19 mouse cellular contexts compared by ENCODE assay signal in genomic region chr19:53751420-53752185, GRCm38 (mm10).
DNase-seq lines count a peak whose midpoint lies in the region; ATAC-seq lines count a peak whose summit lies in the region.
"Had no signal": no experiment of that assay in that cellular context is flagged by ENCODE, and none has a peak within 500 bp of the region (broad histone marks: within the 10 kb centered on the region; RNA-seq: fewer than 3 reads in every experiment).

No protein-coding gene starts in this region.

- WGBS in midbrain, embryonic 11.5 days: 81% methylated on average over 22 of the region's 22 CpGs
- 80% methylated on average over 22 of the region's 22 CpGs for WGBS in midbrain, embryonic 10.5 days
- 56% methylated on average over 22 of the region's 22 CpGs for WGBS in heart, embryonic 11.5 days (ENCODE audit: insufficient replicate concordance)

- no peak overlapping the region for H3K27ac ChIP-seq in midbrain, embryonic 11.5 days (ENCODE audit: low read depth, low read length)
- H3K27ac ChIP-seq in midbrain, embryonic 10.5 days (replicated peaks): no peak overlapping the region
- H3K27ac ChIP-seq in heart, embryonic 11.5 days (ENCODE audit: low read depth, low read length): 0 out of 2 replicates have a peak overlapping the region, but pooled peaks have one; percentile 3
- H3K27ac ChIP-seq: embryonic facial prominence, embryonic 13.5 days; forebrain, embryonic 10.5 days; hindbrain, embryonic 14.5 days; lung, embryonic 15.5 days; neural tube, embryonic 15.5 days had no signal

- no peak for ATAC-seq in midbrain, embryonic 11.5 days (ENCODE audit: low FRiP score)
- no peak for ATAC-seq in heart, embryonic 11.5 days (replicated peaks; ENCODE audit: insufficient number of reproducible peaks, low FRiP score, low TSS enrichment)
- ATAC-seq: activated CD4-positive, CD25-positive, alpha-beta regulatory T cell, adult 4 months; intestine, postnatal 0 days had no signal

- H3K4me2 ChIP-seq in midbrain, embryonic 11.5 days: no peak overlapping the region
- H3K4me2 ChIP-seq in heart, embryonic 11.5 days: no peak overlapping the region
- H3K4me2 ChIP-seq: embryonic facial prominence, embryonic 13.5 days; hindbrain, embryonic 14.5 days; lung, embryonic 15.5 days; neural tube, embryonic 15.5 days had no signal

- no peak overlapping the region for H3K4me3 ChIP-seq in midbrain, embryonic 11.5 days (ENCODE audit: low read depth, low read length)
- H3K4me3 ChIP-seq in midbrain, embryonic 10.5 days: no peak overlapping the region
- H3K4me3 ChIP-seq in heart, embryonic 11.5 days (ENCODE audit: low read depth, low read length): no peak overlapping the region
- H3K4me3 ChIP-seq: embryonic facial prominence, embryonic 13.5 days; forebrain, embryonic 10.5 days; lung, embryonic 15.5 days; neural tube, embryonic 15.5 days had no signal

- no peaks in the 10 kb centered on the region for H3K9me3 ChIP-seq in midbrain, embryonic 11.5 days (ENCODE audit: control insufficient read depth, low read length)
- H3K9me3 ChIP-seq in midbrain, embryonic 10.5 days (replicated peaks): no peaks in the 10 kb centered on the region; the same call in 1 of the 2 replicates
- peaks cover 3% of the 10 kb centered on the region; the same call in 1 of the 2 replicates for H3K9me3 ChIP-seq in heart, embryonic 11.5 days (replicated peaks; ENCODE audit: control insufficient read depth, low read length)
- H3K9me3 ChIP-seq: embryonic facial prominence, embryonic 13.5 days; lung, embryonic 15.5 days; neural tube, embryonic 15.5 days had no signal

- no peak overlapping the region for H3K9ac ChIP-seq in midbrain, embryonic 11.5 days (ENCODE audit: low read length)
- H3K9ac ChIP-seq in heart, embryonic 11.5 days (ENCODE audit: low read depth, low read length): no peak overlapping the region
- H3K9ac ChIP-seq: embryonic facial prominence, embryonic 13.5 days; hindbrain, embryonic 14.5 days; lung, embryonic 15.5 days; neural tube, embryonic 15.5 days had no signal

- DNase-seq in gastrocnemius, postnatal 25 days: peak; percentile 28
- DNase-seq in gastrocnemius, postnatal 36 days: no peak
- peak; percentile 72 for DNase-seq in midbrain, embryonic 11.5 days (ENCODE audit: low spot score, missing footprints)
- no peak for DNase-seq in midbrain, embryonic 10.5 days (ENCODE audit: low spot score)
- DNase-seq in retina, embryonic 14.5 days (ENCODE audit: low spot score): no peak
- no peak for DNase-seq in cerebellum, adult 11 months
- DNase-seq: cerebellum, adult 18-20 months; kidney, postnatal 14 days; liver; right cerebral cortex, postnatal 14 days; thymus, adult 18-20 months had no signal

- no peaks in the 10 kb centered on the region for H3K4me1 ChIP-seq in midbrain, embryonic 11.5 days (ENCODE audit: control insufficient read depth, insufficient read depth, low read length)
- H3K4me1 ChIP-seq in midbrain, embryonic 10.5 days: peaks cover 5% of the 10 kb centered on the region; the same call in 1 of the 2 replicates
- H3K4me1 ChIP-seq in heart, embryonic 11.5 days (ENCODE audit: control insufficient read depth, insufficient read depth, low read length): peaks cover 8% of the 10 kb centered on the region
- H3K4me1 ChIP-seq: lung, embryonic 15.5 days had no signal

- H3K36me3 ChIP-seq in midbrain, embryonic 11.5 days (ENCODE audit: control insufficient read depth, insufficient read depth, low read length): no peaks in the 10 kb centered on the region
- no peaks in the 10 kb centered on the region for H3K36me3 ChIP-seq in midbrain, embryonic 10.5 days
- 0 out of 2 replicates have a peak, but pooled peaks cover 4% of the 10 kb centered on the region for H3K36me3 ChIP-seq in heart, embryonic 11.5 days (ENCODE audit: control insufficient read depth, insufficient read depth, low read length)
- H3K36me3 ChIP-seq: embryonic facial prominence, embryonic 13.5 days; forebrain, embryonic 10.5 days; lung, embryonic 15.5 days; neural tube, embryonic 15.5 days had no signal

- intact Hi-C loops in gastrocnemius, postnatal 36 days (cut with DNase I): no loop called here

- H3K27me3 ChIP-seq in midbrain, embryonic 11.5 days (ENCODE audit: control insufficient read depth, insufficient read depth, low read length): no peaks in the 10 kb centered on the region
- H3K27me3 ChIP-seq in midbrain, embryonic 10.5 days (ENCODE audit: low read depth, poor library complexity, severe bottlenecking): no peaks in the 10 kb centered on the region
- H3K27me3 ChIP-seq in heart, embryonic 11.5 days (ENCODE audit: control insufficient read depth, insufficient read depth, low read length): no peaks in the 10 kb centered on the region
- H3K27me3 ChIP-seq: embryonic facial prominence, embryonic 13.5 days; lung, embryonic 15.5 days; neural tube, embryonic 15.5 days had no signal

Comparison
In these comparisons a context has a peak if more than half of its experiments do, and no peak if none do; other contexts are left out.
1. DNase-seq: peak in gastrocnemius, postnatal 25 days (single experiment) and midbrain, embryonic 11.5 days (single experiment); none in gastrocnemius, postnatal 36 days (0 of 2), midbrain, embryonic 10.5 days (single experiment), retina, embryonic 14.5 days (single experiment) and cerebellum, adult 11 months (single experiment).